ENCODE assay signal across 9 mouse cellular contexts in genomic region chr8:121698615-121699101, GRCm38 (mm10). TPM values are rescaled to one million over a fixed set of nuclear protein-coding genes. Genes with fewer than 3 reads are reported as not detected.
DNase-seq lines count a peak whose midpoint lies in the region; ATAC-seq and TF ChIP-seq lines count a peak whose summit lies in the region.
"Had no signal": no experiment of that assay in that cellular context is flagged by ENCODE, and none has a peak within 500 bp of the region (broad histone marks: within the 10 kb centered on the region; RNA-seq: fewer than 3 reads in every experiment).

No protein-coding gene starts in this region.

- H3K4me1 ChIP-seq in lung, embryonic 14.5 days (ENCODE audit: insufficient read depth), result no peaks in the 10 kb centered on the region
- peaks cover 6% of the 10 kb centered on the region for H3K4me1 ChIP-seq in embryonic facial prominence, embryonic 15.5 days
- no peaks in the 10 kb centered on the region for H3K4me1 ChIP-seq in intestine, postnatal 0 days (replicated peaks; ENCODE audit: control insufficient read depth, insufficient read depth, low read length)
- H3K4me1 ChIP-seq in olfactory bulb, adult 2 months (ENCODE audit: control insufficient read depth, insufficient read depth, low read length), result peaks cover 32% of the 10 kb centered on the region
- no peaks in the 10 kb centered on the region for H3K4me1 ChIP-seq in lung, postnatal 0 days (ENCODE audit: insufficient read depth, low read depth, low read length)

- H3K4me2 ChIP-seq in lung, embryonic 14.5 days, result peak overlapping the region; percentile 61
- peak overlapping the region; percentile 31 for H3K4me2 ChIP-seq in embryonic facial prominence, embryonic 15.5 days (replicated peaks)
- H3K4me2 ChIP-seq in intestine, postnatal 0 days (replicated peaks; ENCODE audit: low read depth), result peak overlapping the region; percentile 41
- H3K4me2 ChIP-seq in lung, postnatal 0 days (replicated peaks; ENCODE audit: low read depth, low read length), result no peak overlapping the region

- 0 out of 2 replicates have a peak overlapping the region, but pooled peaks have one; percentile 4 for H3K9ac ChIP-seq in lung, embryonic 14.5 days
- no peak overlapping the region for H3K9ac ChIP-seq in embryonic facial prominence, embryonic 15.5 days
- H3K9ac ChIP-seq in intestine, postnatal 0 days (ENCODE audit: low read depth, low read length), result 0 out of 2 replicates have a peak overlapping the region, but pooled peaks have one; percentile 11
- no peak overlapping the region for H3K9ac ChIP-seq in lung, postnatal 0 days (replicated peaks; ENCODE audit: low read depth)

- no peaks in the 10 kb centered on the region for H3K36me3 ChIP-seq in lung, embryonic 14.5 days (ENCODE audit: insufficient read depth)
- no peaks in the 10 kb centered on the region for H3K36me3 ChIP-seq in embryonic facial prominence, embryonic 15.5 days
- no peaks in the 10 kb centered on the region for H3K36me3 ChIP-seq in intestine, postnatal 0 days (ENCODE audit: control insufficient read depth, insufficient read depth)
- H3K36me3 ChIP-seq in lung, postnatal 0 days (ENCODE audit: insufficient read depth, low read length), result no peaks in the 10 kb centered on the region

- no peaks in the 10 kb centered on the region for H3K9me3 ChIP-seq in lung, embryonic 14.5 days (ENCODE audit: low read depth, low read length)
- H3K9me3 ChIP-seq in embryonic facial prominence, embryonic 15.5 days (replicated peaks), result no peaks in the 10 kb centered on the region
- H3K9me3 ChIP-seq in intestine, postnatal 0 days (ENCODE audit: control insufficient read depth), result no peaks in the 10 kb centered on the region
- H3K9me3 ChIP-seq in lung, postnatal 0 days (ENCODE audit: low read length), result no peaks in the 10 kb centered on the region

- TF ChIP-seq EP300 in lung, postnatal 0 days (IDR thresholded peaks at IDR 0.05), result no peak

- ATAC-seq in lung, embryonic 14.5 days (ENCODE audit: insufficient read depth), result peak; percentile 63
- 0 out of 2 replicates have a peak, but pooled peaks have one; percentile 7 for ATAC-seq in embryonic facial prominence, embryonic 15.5 days (ENCODE audit: insufficient number of reproducible peaks, low FRiP score, low TSS enrichment, low read depth)
- no peak for ATAC-seq in intestine, postnatal 0 days
- no peak for ATAC-seq in lung, postnatal 0 days

- H3K4me3 ChIP-seq in lung, embryonic 14.5 days (ENCODE audit: low read depth, low read length), result peak overlapping the region; percentile 21
- no peak overlapping the region for H3K4me3 ChIP-seq in embryonic facial prominence, embryonic 15.5 days (replicated peaks)
- H3K4me3 ChIP-seq in intestine, postnatal 0 days (ENCODE audit: low read depth, low read length), result no peak overlapping the region
- H3K4me3 ChIP-seq in olfactory bulb, adult 2 months (ENCODE audit: insufficient read depth, low read depth, low read length), result no peak overlapping the region; the same call in 1 of the 2 replicates
- H3K4me3 ChIP-seq in lung, postnatal 0 days (ENCODE audit: low read depth, low read length), result no peak overlapping the region
- H3K4me3 ChIP-seq: megakaryocyte, embryonic 14.5 days had no signal

- no peak for TF ChIP-seq POLR2A in olfactory bulb, adult 2 months (IDR thresholded peaks at IDR 0.05; ENCODE audit: insufficient read depth, low read depth, low read length)

- no peak for TF ChIP-seq CTCF in lung, embryonic 14.5 days (IDR thresholded peaks at IDR 0.05; ENCODE audit: low read depth)
- no peak for TF ChIP-seq CTCF in intestine, postnatal 0 days (IDR thresholded peaks at IDR 0.05; ENCODE audit: low read depth)
- TF ChIP-seq CTCF in olfactory bulb, adult 2 months (IDR thresholded peaks at IDR 0.05; ENCODE audit: insufficient read depth, low read depth, low read length), result no peak
- no peak for TF ChIP-seq CTCF in lung, postnatal 0 days (IDR thresholded peaks at IDR 0.05)

- WGBS in lung, embryonic 14.5 days, result 3% methylated on average over 9 of the region's 9 CpGs
- 10% methylated on average over 9 of the region's 9 CpGs for WGBS in embryonic facial prominence, embryonic 15.5 days
- 11% methylated on average over 9 of the region's 9 CpGs for WGBS in intestine, postnatal 0 days
- 15% methylated on average over 9 of the region's 9 CpGs for WGBS in olfactory bulb, adult 2 months
- WGBS in lung, postnatal 0 days, result 9% methylated on average over 9 of the region's 9 CpGs

- peak overlapping the region; percentile 26; the same call in 1 of the 2 replicates for H3K27ac ChIP-seq in lung, embryonic 14.5 days (ENCODE audit: low read depth)
- no peak overlapping the region for H3K27ac ChIP-seq in embryonic facial prominence, embryonic 15.5 days (replicated peaks)
- no peak overlapping the region for H3K27ac ChIP-seq in intestine, postnatal 0 days (ENCODE audit: low read depth, low read length)
- H3K27ac ChIP-seq in olfactory bulb, adult 2 months (ENCODE audit: insufficient read depth, low read depth, low read length), result peak overlapping the region; percentile 70; the same call in 1 of the 2 replicates
- H3K27ac ChIP-seq in lung, postnatal 0 days (ENCODE audit: low read length), result no peak overlapping the region

- peak; percentile 32 for DNase-seq in lung, embryonic 14.5 days
- no peak for DNase-seq in lung, postnatal 14 days
- DNase-seq in layer of hippocampus, postnatal 14 days (ENCODE audit: low spot score in 2 of 2), result no peak
- no peak for DNase-seq in ovary, postnatal 10 days (ENCODE audit: low spot score)
- no peak for DNase-seq in lung, postnatal 0 days (ENCODE audit: low spot score)

- H3K27me3 ChIP-seq in lung, embryonic 14.5 days (ENCODE audit: insufficient read depth, low read length), result no peaks in the 10 kb centered on the region
- no peaks in the 10 kb centered on the region for H3K27me3 ChIP-seq in embryonic facial prominence, embryonic 15.5 days
- H3K27me3 ChIP-seq in intestine, postnatal 0 days (replicated peaks; ENCODE audit: control insufficient read depth, insufficient read depth, low read length), result no peaks in the 10 kb centered on the region
- H3K27me3 ChIP-seq in lung, postnatal 0 days (replicated peaks; ENCODE audit: insufficient read depth, low read length), result no peaks in the 10 kb centered on the region

RNA-seq across cellular contexts. Expression of gene Jph3, which starts 30.8 kb away (rescaled TPM):
- polyA plus RNA-seq in lung, embryonic 14.5 days (2014; fragmentation: Nextera tagmentation; extraction: Ambion mirVana), result 0.22 and 0.42 TPM in 2 replicates
- 1.8 and 2.6 TPM in 2 replicates for polyA plus RNA-seq in embryonic facial prominence, embryonic 15.5 days (2015; fragmentation: Nextera tagmentation; extraction: Ambion mirVana)
- polyA plus RNA-seq in intestine, postnatal 0 days (2015; fragmentation: Nextera tagmentation; extraction: Ambion mirVana), result 2.8 and 3.0 TPM in 2 replicates
- 104 TPM in 1 of 2 replicates, not detected in the other for polyA plus RNA-seq in olfactory bulb, adult 2 months (2012; ENCODE audit: insufficient read depth, insufficient read length, low replicate concordance, missing spikeins)
- 100 to 1,000 TPM; 212 to 217 TPM for total RNA-seq in layer of hippocampus, postnatal 14 days (2021)
- polyA plus RNA-seq in lung, postnatal 0 days (2015; fragmentation: Nextera tagmentation; extraction: Ambion mirVana), result 0.08 and 0.13 TPM in 2 replicates

RNA-seq across cellular contexts. Expression of gene Zcchc14, which starts 46.0 kb away (rescaled TPM):
- 23.0 and 25.0 TPM in 2 replicates for polyA plus RNA-seq in lung, embryonic 14.5 days (2014; fragmentation: Nextera tagmentation; extraction: Ambion mirVana)
- polyA plus RNA-seq in embryonic facial prominence, embryonic 15.5 days (2015; fragmentation: Nextera tagmentation; extraction: Ambion mirVana), result 15.0 and 16.2 TPM in 2 replicates
- 6.9 and 8.3 TPM in 2 replicates for polyA plus RNA-seq in intestine, postnatal 0 days (2015; fragmentation: Nextera tagmentation; extraction: Ambion mirVana)
- polyA plus RNA-seq in olfactory bulb, adult 2 months (2012; ENCODE audit: insufficient read depth, insufficient read length, low replicate concordance, missing spikeins), result not detected in 2 replicates
- total RNA-seq in layer of hippocampus, postnatal 14 days (2021), result 10 to 100 TPM; 78.1 to 83.0 TPM
- 11.1 and 14.7 TPM in 2 replicates for polyA plus RNA-seq in lung, postnatal 0 days (2015; fragmentation: Nextera tagmentation; extraction: Ambion mirVana)

Comparison
In these comparisons a context has a peak if more than half of its experiments do, and no peak if none do; other contexts are left out.
1. ATAC-seq: peak in lung, embryonic 14.5 days (single experiment) and embryonic facial prominence, embryonic 15.5 days (single experiment); none in intestine, postnatal 0 days (single experiment) and lung, postnatal 0 days (single experiment).
2. H3K27ac ChIP-seq: peak in lung, embryonic 14.5 days (single experiment) and olfactory bulb, adult 2 months (single experiment); none in embryonic facial prominence, embryonic 15.5 days (single experiment), intestine, postnatal 0 days (single experiment) and lung, postnatal 0 days (single experiment).
3. H3K9ac ChIP-seq: peak in lung, embryonic 14.5 days (single experiment) and intestine, postnatal 0 days (single experiment); none in embryonic facial prominence, embryonic 15.5 days (single experiment) and lung, postnatal 0 days (single experiment).
4. RNA of gene Jph3, which starts 30.8 kb away (polyA plus RNA-seq): 104 TPM in olfactory bulb, adult 2 months; 2.8 to 3.0 TPM in intestine, postnatal 0 days, 1.8 to 2.6 TPM in embryonic facial prominence, embryonic 15.5 days, 0.22 to 0.42 TPM in lung, embryonic 14.5 days and 0.08 to 0.13 TPM in lung, postnatal 0 days; every median in the first group is over 10 times any median in the second.